Mouse (Mus musculus) spleen, adult 2 months (tissue): ENCODE data around the gene Nbea. TPM values are rescaled to one million over a fixed set of nuclear protein-coding genes. Genes with fewer than 3 reads are reported as not detected.

Source experiments
- DNase-seq, 2 experiments: peaks; one replicate each; pipeline versions ENCODE4 v3.0.0 to v3.0.0-alpha.2; 2012 to 2021; ENCODE audit warnings: low spot score in 2 of 2, low read depth in 1 of 2
- H3K27ac ChIP-seq: fragments of 200-500 bp; 2 replicates; pipeline ENCODE4 v1.5.1; 2012; ENCODE audit warnings: low read length, inconsistent platforms; ENCODE audit not compliant: insufficient read depth
- H3K27me3 ChIP-seq: fragments of 200-500 bp; 2 replicates; pipeline ENCODE4 v1.6.1; 2012; ENCODE audit warnings: mild to moderate bottlenecking, moderate library complexity, low read length, inconsistent platforms; ENCODE audit not compliant: control insufficient read depth, insufficient read depth
- H3K36me3 ChIP-seq: fragments of 200-500 bp; 2 replicates; pipeline ENCODE4 v1.6.1; 2012; ENCODE audit warnings: mild to moderate bottlenecking, low read length, inconsistent platforms; ENCODE audit not compliant: control insufficient read depth, insufficient read depth
- H3K4me1 ChIP-seq: fragments of 200-500 bp; 2 replicates; pipeline ENCODE4 v1.6.1; 2011; ENCODE audit warnings: inconsistent platforms; ENCODE audit not compliant: control insufficient read depth, insufficient read depth, insufficient read length
- H3K4me3 ChIP-seq: fragments of 200-500 bp; 2 replicates; pipeline ENCODE4 v1.5.1; 2011; ENCODE audit warnings: mild to moderate bottlenecking, inconsistent platforms; ENCODE audit not compliant: insufficient read depth, insufficient read length; ENCODE audit errors: extremely low read depth
- CTCF ChIP-seq: fragments of 200-500 bp; IDR thresholded peaks from 2 replicates; pipeline ENCODE4 v1.5.1; 2011; ENCODE audit warnings: mild to moderate bottlenecking, inconsistent platforms; ENCODE audit not compliant: insufficient read depth, insufficient read length, insufficient replicate concordance; ENCODE audit errors: extremely low read depth
- POLR2A ChIP-seq: fragments of 200-500 bp; IDR thresholded peaks from 2 replicates; pipeline ENCODE4 v1.6.1; 2011; ENCODE audit warnings: low read depth, low read length, inconsistent platforms
- WGBS: fragments of 180-500 bp; shearing (Covaris S2); methylation state at CpG from one replicate; pipeline ENCODE4 v1.1.7; 2018; 5-methylcytosine and 5-hydroxymethylcytosine counted together
- polyA plus RNA-seq: library from polyadenylated mRNA; depleted of rRNA; stranded (reverse); fragments of >200 nt; gene quantifications from 2 replicates; pipeline ENCODE4 v1.2.3, GENCODE M21; 2012

Nbea gene
- polyA plus RNA-seq, 1 experiment = 1.6 TPM

- Histone ChIP-seq H3K4me3 (no peak overlapping the region), H3K27ac (no peak overlapping the region), H3K36me3 (no peaks in the 10 kb centered on the region), H3K27me3 (no peaks in the 10 kb centered on the region), H3K4me1 (no peaks in the 10 kb centered on the region)
- 58% methylated on average over 4 of the region's 4 CpGs for WGBS
- DNase-seq = no peak
- TF ChIP-seq POLR2A = no peak
- TF ChIP-seq CTCF = no peak
Observed at GRCm38 (mm10) chr3:55651877-55652276, 531.6 kb downstream of the Nbea start.

GRCm38 (mm10) chr3:55649541-55649940 is 534.0 kb downstream of the Nbea start:
- WGBS = 88% methylated on average over 5 of the region's 5 CpGs

GRCm38 (mm10) chr3:55648299-55648698 is 535.2 kb downstream of the Nbea start:
- H3K4me1 ChIP-seq = no peaks in the 10 kb centered on the region
- no peak for DNase-seq
- no peaks in the 10 kb centered on the region for H3K27me3 ChIP-seq
- no peak overlapping the region for H3K4me3 ChIP-seq
- no peaks in the 10 kb centered on the region for H3K36me3 ChIP-seq
- no peak for TF ChIP-seq POLR2A
- no peak for TF ChIP-seq CTCF
- 91% methylated on average over 4 of the region's 4 CpGs for WGBS
- no peak overlapping the region for H3K27ac ChIP-seq

More at GRCm38 (mm10) chr3:55649541-55649940, 534.0 kb downstream of the Nbea start:
- TF ChIP-seq POLR2A = no peak
- no peak for TF ChIP-seq CTCF
- Histone ChIP-seq H3K4me1 (no peaks in the 10 kb centered on the region), H3K4me3 (no peak overlapping the region), H3K36me3 (no peaks in the 10 kb centered on the region), H3K27ac (no peak overlapping the region), H3K27me3 (no peaks in the 10 kb centered on the region)
- no peak for DNase-seq

GRCm38 (mm10) chr3:55647176-55647575 is 536.3 kb downstream of the Nbea start:
- no peaks in the 10 kb centered on the region for H3K27me3 ChIP-seq
- DNase-seq = no peak
- H3K27ac ChIP-seq = no peak overlapping the region
- H3K36me3 ChIP-seq = no peaks in the 10 kb centered on the region
- 82% methylated on average over 6 of the region's 6 CpGs for WGBS
- TF ChIP-seq CTCF = no peak
- no peak for TF ChIP-seq POLR2A
- no peaks in the 10 kb centered on the region for H3K4me1 ChIP-seq
- no peak overlapping the region for H3K4me3 ChIP-seq

GRCm38 (mm10) chr3:55646437-55646836 is 537.1 kb downstream of the Nbea start:
- no peak for DNase-seq
- Histone ChIP-seq H3K27me3 (no peaks in the 10 kb centered on the region), H3K4me1 (no peaks in the 10 kb centered on the region), H3K36me3 (no peaks in the 10 kb centered on the region), H3K4me3 (no peak overlapping the region), H3K27ac (no peak overlapping the region)
- no peak for TF ChIP-seq POLR2A
- no peak for TF ChIP-seq CTCF
- 92% methylated on average over 3 of the region's 3 CpGs for WGBS

- Histone ChIP-seq H3K4me3 (no peak overlapping the region), H3K4me1 (no peaks in the 10 kb centered on the region), H3K27ac (no peak overlapping the region), H3K27me3 (no peaks in the 10 kb centered on the region), H3K36me3 (no peaks in the 10 kb centered on the region)
- TF ChIP-seq POLR2A (no peak), CTCF (no peak)
- WGBS = 88% methylated on average over 11 of the region's 11 CpGs
- no peak for DNase-seq
Observed at GRCm38 (mm10) chr3:55644035-55644618, 539.4 kb downstream of the Nbea start.

GRCm38 (mm10) chr3:55637660-55638059 is 545.8 kb downstream of the Nbea start:
- Histone ChIP-seq H3K27me3 (no peaks in the 10 kb centered on the region), H3K4me3 (no peak overlapping the region), H3K4me1 (no peaks in the 10 kb centered on the region), H3K36me3 (no peaks in the 10 kb centered on the region), H3K27ac (no peak overlapping the region)
- no peak for TF ChIP-seq CTCF
- TF ChIP-seq POLR2A = no peak
- 93% methylated on average over 7 of the region's 7 CpGs for WGBS
- no peak for DNase-seq
